Mouse (Mus musculus) testis, adult 2 months (tissue): ENCODE data around the gene Zic1.

Experiments used
- CTCF ChIP-seq: fragments of 200-500 bp; IDR thresholded peaks from 2 replicates; pipeline ENCODE4 v1.5.1; 2012; ENCODE audit warnings: low read depth, mild to moderate bottlenecking, inconsistent platforms, low read length, moderate library complexity; ENCODE audit not compliant: control insufficient read depth, insufficient read depth, insufficient replicate concordance
- POLR2A ChIP-seq: fragments of 200-500 bp; IDR thresholded peaks from 2 replicates; pipeline ENCODE4 v1.6.1; 2012; ENCODE audit warnings: low read depth, mild to moderate bottlenecking, inconsistent platforms, low read length, moderate library complexity; ENCODE audit not compliant: control insufficient read depth

DNA sequence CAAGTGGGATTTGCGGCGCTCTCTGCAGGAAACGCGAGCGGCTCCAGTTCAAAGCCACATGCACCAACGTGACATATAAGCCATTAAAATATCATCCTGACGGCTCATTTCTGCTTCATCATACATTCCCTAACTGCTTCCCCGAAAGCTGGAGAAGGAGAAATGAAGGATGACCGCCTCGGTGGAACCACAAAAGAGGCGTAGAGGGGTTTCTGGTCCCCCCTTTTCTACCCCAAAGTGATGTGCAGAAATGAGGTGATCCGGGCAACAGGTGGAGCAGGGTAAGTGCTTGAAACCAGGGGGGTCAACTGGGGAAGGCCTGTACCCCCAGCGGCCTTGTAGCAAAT is 3.3 kb upstream of the Zic1 start:
- TF ChIP-seq POLR2A (no peak), CTCF (no peak)
